Mouse (Mus musculus) cerebellum, postnatal 10 days (tissue): ENCODE measurements around the gene Rere.
A peak's percentile ranks its signal among the peaks of the same experiment; 100 is the strongest.
"Not testable (repeated sequence)": the region's sequence is repeated elsewhere in the genome, so short reads cannot be mapped to it uniquely, and the experiment has no call there.

ENCODE experiments used
- DNase-seq, 2 experiments: peaks; one replicate each; pipeline ENCODE4 v3.0.0; 2021; ENCODE audit warnings: mixed read lengths in 2 of 2

Gene Rere

DNA sequence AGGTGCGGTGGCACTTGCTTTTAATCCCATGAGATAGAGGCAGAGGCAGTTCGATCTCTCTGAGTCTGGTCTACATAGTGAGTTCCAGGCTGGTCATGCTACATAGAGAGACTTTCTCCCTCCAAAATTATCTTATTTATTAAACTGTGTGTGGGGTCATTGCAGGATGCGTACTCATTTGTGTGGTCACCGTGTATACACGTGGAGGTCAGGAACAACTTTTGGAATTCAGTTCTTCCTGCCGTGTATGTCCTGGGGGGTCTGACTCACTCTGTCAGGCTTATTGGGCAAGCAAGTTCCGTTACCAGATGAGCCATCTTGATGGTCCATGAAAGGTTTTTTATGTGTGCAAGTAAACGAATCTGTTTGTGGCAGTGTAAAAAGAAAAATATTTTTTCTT, 5.5 kb downstream of the Rere start:
- DNase-seq, result no peak

DNA sequence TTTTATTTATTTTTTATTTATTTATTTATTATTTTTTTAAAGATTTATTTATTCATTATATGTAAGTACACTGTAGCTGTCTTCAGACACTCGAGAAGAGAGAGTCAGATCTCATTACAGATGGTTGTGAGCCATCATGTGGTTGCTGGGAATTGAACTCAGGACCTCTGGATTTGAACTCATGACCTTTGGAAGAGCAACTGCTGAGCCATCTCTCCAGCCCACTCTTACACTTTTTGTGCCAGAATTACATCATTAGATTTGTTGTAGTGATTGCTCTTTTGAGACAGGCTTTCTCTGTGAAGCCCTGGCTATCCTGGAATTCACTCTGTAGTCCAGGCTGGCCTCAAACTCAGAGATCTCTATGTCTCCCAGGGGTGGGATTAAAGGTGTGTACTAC, 6.0 kb downstream of the Rere start:
- not testable (repeated sequence) for DNase-seq

DNA sequence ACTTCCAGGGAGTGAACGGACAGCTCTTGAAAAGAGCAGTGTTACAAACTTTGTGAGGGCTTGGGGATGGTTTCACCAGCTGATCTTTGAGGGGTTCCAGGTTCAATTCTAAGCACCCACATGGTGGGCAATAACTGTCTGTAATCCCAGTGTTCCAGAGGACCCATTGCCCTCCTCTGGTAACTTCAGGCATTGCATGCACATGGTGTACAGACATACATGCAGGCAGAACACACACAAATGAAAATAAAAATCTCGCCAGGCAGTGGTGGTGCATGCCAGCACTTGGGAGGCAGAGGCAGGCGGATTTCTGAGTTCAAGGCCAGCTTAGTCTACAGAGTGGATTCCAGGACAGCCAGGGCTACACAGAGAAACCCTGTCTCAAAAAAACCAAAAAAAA, 10.5 kb downstream of the Rere start:
- peak in 1 of 2 experiments; percentile 28 for DNase-seq

GRCm38 (mm10) chr4:150294870-150295269, 13.4 kb downstream of the Rere start:
- DNase-seq, result no peak

DNA sequence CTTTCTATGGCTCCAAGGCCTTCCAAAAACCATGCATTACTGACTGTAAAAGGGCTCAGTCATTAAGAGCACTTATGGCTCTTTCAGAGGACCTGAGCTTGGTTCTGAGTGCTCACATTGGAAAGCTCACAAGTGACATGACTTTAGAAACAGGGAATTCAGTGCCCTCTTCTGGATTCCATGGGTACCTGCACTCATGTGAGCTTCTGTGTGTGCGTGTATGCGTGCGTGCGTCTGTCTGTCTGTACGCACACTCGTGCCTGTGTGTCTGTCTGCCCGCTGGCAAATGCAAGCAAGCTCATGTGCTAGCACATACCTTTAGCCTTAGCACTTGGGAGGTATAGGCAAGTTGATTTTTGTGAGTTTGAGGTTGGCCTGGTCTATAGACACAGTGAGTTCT, 14.5 kb downstream of the Rere start:
- no peak for DNase-seq

- DNase-seq, result no peak
Observed at GRCm38 (mm10) chr4:150302726-150303125, 21.3 kb downstream of the Rere start.

DNA sequence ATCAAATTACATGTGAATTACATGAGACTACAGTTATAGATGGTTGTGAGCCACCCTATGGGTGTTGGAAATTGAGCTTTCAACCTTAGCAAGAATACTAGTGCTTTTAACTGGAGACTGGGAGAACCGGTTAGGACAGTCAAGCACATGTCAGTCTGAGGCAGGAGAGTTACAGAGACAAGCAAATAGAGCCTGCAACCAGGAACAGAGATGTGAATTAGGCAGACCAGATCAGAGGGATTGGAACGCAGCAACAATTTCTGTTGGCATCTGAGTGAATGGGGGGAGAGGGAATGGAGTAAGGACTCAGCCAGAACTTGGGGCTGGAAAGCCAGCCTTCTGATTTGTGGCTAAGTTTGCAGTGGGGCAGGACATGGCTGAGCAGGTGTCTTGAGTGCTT, 25.3 kb downstream of the Rere start:
- DNase-seq, result no peak

- no peak for DNase-seq
Observed at GRCm38 (mm10) chr4:150307226-150307625, 25.8 kb downstream of the Rere start.

DNA sequence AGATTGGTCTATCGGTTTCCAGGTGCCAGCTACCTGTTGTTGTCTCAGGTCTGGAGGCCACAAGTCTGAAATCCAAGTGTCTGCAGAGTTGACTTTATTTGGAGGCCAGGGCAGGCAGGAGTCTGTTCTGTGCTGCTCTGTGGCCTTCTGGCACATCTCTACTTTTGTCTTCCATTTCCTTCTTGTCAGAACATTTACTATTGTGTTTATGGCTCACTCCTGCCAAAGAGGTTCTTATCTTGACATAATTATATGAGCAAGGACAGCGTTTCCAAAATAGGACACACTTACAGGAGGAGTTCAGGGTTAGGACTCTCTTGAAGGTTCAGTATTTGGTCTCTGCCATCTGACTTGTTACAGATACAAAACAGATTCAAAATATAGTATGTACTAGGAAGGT, 30.0 kb downstream of the Rere start:
- DNase-seq, result no peak

GRCm38 (mm10) chr4:150312646-150313045, 31.2 kb downstream of the Rere start:
- DNase-seq, result peak; percentile 53 to 69

DNA sequence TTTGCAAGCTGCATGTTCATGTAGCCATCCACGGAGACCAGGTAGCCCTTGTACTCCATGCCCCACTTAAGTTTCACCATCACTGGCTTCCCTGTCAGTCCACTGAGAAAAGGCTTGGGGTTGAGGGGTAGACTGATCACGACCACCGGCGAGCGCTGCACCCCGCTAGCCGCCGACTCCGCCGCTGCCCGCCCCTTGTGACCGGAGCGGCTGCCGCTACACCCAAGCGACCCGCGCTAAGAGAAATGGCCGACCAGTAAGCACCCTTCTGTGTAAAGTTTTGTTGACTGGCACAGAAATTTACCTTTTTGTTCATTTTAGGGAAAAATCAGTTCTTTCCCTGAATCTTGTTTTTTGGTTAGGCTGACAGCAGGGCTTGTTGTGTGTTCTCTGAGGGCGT, 33.9 kb downstream of the Rere start:
- DNase-seq, result peak in 1 of 2 experiments; percentile 49

DNA sequence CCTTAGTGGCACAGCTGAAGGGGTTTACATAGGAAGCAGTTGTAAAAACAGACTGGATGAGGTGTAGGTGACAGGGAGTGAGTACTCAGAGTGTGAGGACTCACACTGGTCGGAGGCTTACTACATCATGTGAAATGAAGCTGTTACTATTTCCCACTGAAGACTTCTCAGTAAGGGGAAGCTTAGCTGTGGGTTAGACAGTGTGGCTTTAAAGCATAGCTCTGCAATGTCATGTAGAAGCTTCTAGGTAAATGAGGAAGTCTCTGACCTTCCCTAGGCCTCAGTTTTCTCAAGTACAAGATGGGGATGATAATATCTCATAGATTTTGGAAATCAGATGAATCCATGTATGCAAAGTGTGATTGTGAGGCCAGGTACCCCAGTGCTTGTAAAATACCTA, 35.1 kb downstream of the Rere start:
- DNase-seq, result no peak

DNA sequence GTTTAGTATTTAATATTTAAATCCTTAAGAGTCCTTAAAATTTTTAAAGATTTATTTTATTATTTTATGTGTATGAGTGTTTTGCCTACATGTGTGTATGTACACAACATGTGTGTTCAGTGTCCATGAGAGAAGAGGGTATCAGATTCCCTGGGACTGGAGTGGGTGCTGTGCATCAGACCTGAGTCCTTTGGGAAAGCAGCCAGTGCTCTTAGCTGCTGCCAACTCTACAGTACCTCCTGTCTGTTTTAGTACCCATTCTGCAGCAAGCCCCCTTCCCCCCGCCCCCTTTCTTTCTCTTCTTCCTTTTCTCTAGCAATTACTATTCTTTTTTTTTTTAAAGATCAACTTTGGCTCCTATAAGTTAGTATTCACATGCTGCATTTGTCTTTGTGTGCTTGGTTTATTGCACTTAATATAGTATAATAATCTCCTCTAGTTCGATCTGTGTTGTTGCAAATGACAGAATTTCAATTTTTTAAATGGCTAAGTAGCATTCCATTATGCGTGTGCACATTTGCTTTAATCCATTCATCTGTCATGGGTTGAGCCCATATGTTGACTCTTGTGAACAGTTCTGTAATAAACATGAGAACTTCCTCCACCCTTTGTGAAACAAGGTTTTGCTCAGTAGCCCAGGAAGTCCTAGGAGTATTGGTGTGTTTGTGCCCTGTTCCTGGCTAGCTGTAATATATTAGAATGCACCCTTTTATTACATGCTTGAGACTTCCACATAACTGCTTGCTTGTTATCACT, 43.8 kb downstream of the Rere start:
- peak; percentile 35 to 53 for DNase-seq

- no peak for DNase-seq
Observed at GRCm38 (mm10) chr4:150326005-150326404, 44.6 kb downstream of the Rere start.

DNA sequence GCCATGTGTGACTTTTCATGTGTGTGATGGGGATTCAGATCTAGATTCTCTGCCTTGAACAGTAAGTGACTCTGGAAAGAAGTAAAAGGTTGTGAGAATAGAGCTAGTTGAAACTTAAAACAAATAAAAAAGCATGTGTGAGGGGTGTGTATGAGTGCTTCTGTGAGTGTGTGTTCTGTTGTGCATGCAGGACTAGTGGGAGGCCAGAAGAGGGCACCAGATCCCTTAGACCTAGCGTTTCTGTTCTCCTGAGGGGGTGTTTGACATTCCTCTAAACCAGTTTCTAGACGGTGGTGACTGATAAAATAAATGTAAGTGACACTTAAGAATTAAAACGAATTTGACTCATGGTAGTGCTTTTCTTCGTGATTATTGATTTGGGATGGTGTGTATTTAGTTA, 46.0 kb downstream of the Rere start:
- no peak for DNase-seq

DNA sequence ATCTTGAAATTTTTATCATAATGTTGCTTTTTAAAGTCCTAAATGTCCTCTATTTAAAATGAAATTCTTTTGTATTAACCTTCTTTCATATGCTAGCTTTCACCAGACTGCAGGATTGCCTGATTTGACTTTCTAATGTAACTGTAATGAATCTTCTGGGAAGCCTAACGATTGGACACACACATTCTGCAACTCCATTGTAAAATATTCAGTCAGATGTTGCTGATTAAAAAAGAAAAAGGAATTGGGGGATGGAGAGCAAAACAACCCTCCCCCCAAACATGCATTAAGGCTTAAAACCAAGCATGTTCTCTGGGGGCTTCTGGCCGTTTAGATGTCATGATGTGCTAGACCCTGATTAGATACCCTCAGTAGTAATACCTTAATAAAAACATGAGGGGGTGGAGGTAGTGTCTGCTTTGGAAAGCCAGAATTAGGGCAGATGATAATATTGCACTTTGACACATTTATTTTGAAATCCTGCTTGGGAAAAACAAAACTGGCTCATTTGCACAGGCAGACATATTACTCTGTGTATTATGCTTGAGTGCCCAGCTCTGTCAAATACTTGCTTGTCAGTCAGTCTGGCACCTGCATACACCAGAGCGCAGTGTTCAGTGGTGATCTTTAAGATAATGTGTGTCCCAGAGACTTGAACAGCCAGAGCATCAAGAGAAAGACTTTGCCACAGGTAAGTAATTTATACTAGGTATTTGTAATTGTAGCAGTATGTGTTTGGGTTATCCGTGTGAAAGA, 52.7 kb downstream of the Rere start:
- DNase-seq, result no peak

DNA sequence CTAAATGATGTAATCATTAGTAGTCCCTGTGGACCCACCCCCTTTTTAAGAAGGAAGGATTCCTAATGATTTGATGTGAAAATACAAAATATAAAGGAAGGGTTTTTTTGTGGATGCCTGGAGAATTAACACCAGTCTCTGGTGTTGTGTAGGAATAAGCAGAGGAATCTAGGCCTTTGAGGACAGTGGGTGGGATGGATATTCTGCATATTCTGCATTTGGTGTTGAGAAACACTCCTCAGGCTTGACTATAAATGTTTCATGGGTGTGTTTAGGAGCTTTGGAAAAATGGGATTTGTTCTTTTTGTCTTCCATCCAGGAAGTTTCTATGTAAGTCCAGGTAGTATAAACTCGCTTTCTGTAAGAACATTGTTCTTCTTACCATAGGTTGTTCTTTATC, 55.8 kb downstream of the Rere start:
- DNase-seq, result no peak

DNA sequence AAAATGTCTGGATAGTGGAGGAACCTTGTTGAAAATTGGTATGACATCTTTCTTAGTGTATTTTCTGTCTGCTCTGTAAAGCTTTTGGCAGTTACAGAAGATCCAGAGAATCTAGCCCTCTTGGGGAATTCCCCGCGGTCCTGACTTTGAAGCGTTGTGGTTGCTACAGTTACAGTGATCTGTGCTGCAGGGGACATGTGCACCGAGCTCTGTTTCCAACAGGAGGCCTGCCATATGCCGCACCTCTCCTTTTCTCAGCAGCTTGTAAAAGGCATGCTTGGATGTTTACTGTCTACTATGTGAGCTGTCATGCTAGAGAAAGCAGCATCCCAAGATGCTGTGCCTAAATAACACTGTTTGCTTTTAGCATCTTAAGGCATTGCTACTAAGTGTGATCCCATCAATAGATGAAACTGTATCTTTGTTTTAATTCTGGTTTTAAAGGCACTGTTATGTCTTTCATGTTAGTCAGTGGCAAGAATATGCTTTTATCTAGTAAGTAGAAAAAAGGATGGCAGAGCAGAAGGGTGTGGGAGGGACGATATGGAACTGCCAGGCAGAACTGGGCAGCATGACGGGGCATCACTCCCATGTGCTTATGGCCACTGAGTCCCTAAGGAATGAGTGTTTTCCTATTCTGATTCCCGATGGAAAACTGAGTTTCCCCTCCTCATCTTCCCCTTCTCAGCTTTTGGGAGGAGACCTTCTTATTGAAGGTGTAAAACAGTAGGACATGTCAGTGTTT, 57.6 kb downstream of the Rere start:
- DNase-seq, result peak; percentile 68 to 76

- DNase-seq, result no peak
Observed at GRCm38 (mm10) chr4:150340796-150341525, 59.5 kb downstream of the Rere start.

- DNase-seq, result no peak
Observed at GRCm38 (mm10) chr4:150344526-150344925, 63.1 kb downstream of the Rere start.

- DNase-seq, result peak; percentile 52 to 71
Observed at GRCm38 (mm10) chr4:150346651-150347386, 65.4 kb downstream of the Rere start.

- DNase-seq, result peak; percentile 49 to 66
Observed at GRCm38 (mm10) chr4:150347387-150347672, 65.9 kb downstream of the Rere start.
